Mouse (Mus musculus): ENCODE measurements at regions not wholly inside any gene's neighbourhood (a gene's known extent, or its start where the extent isn't known, plus 50 kb on each side); places are given as distances from the start of the nearest gene placed in this dataset.
"Not testable (repeated sequence)": the region's sequence is repeated elsewhere in the genome, so short reads cannot be mapped to it uniquely, and the experiment has no call there.

GRCm38 (mm10) chr5:96898120-96898672, 99.3 kb upstream of the Bmp2k start:
- 67% methylated on average over 8 of the region's 8 CpGs for WGBS
- H3K36me3 ChIP-seq (ENCODE audit: control insufficient read depth, insufficient read depth, low read length) = no peaks in the 10 kb centered on the region
- H3K9ac ChIP-seq (ENCODE audit: low read depth, low read length) = no peak overlapping the region
- peak; percentile 46 for DNase-seq (ENCODE audit: extremely low read depth, low read depth, low spot score)
- H3K27me3 ChIP-seq (ENCODE audit: control insufficient read depth, insufficient read depth, low read length) = no peaks in the 10 kb centered on the region
- no peak for TF ChIP-seq CTCF (IDR thresholded peaks at IDR 0.05; ENCODE audit: low read depth, low read length)
- TF ChIP-seq POLR2A (IDR thresholded peaks at IDR 0.05; ENCODE audit: extremely low read depth, insufficient read depth, low read length) = no peak
- H3K4me3 ChIP-seq (ENCODE audit: insufficient read depth, low read depth, low read length) = no peak overlapping the region
- H3K79me2 ChIP-seq (ENCODE audit: control insufficient read depth, insufficient read depth, low read length) = no peaks in the 10 kb centered on the region
- no peaks in the 10 kb centered on the region for H3K4me1 ChIP-seq (ENCODE audit: control insufficient read depth, insufficient read depth, low read length)
- no peak overlapping the region for H3K27ac ChIP-seq (replicated peaks; ENCODE audit: insufficient read depth, low read depth, low read length)

DNA sequence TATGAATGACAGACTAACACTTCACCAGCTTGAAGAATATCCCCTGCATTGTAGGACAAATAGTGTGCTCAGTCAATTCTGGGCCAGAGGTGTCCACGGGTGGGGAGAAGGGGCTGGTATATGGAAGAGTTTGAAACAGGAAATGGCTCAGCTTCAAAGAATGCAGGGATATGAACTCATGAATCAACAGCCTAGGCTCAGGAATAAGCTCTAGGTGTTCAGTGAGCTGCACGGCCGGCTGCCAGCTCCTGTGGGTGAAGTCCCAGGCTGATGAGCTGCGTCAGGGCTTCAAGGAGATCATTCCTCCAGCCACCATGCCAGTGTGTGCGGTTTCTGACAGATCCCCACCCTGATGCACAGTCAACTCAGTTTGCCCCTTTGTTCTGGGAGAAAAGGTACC, 98.8 kb upstream of the Bmp2k start:
- no peak overlapping the region for H3K27ac ChIP-seq (replicated peaks; ENCODE audit: insufficient read depth, low read depth, low read length)
- no peak overlapping the region for H3K4me3 ChIP-seq (ENCODE audit: insufficient read depth, low read depth, low read length)
- H3K9ac ChIP-seq (ENCODE audit: low read depth, low read length) = no peak overlapping the region
- no peak for DNase-seq (ENCODE audit: extremely low read depth, low read depth, low spot score)
- H3K36me3 ChIP-seq (ENCODE audit: control insufficient read depth, insufficient read depth, low read length) = no peaks in the 10 kb centered on the region
- H3K79me2 ChIP-seq (ENCODE audit: control insufficient read depth, insufficient read depth, low read length) = no peaks in the 10 kb centered on the region
- no peaks in the 10 kb centered on the region for H3K27me3 ChIP-seq (ENCODE audit: control insufficient read depth, insufficient read depth, low read length)
- no peaks in the 10 kb centered on the region for H3K4me1 ChIP-seq (ENCODE audit: control insufficient read depth, insufficient read depth, low read length)
- TF ChIP-seq CTCF (IDR thresholded peaks at IDR 0.05; ENCODE audit: low read depth, low read length) (no peak), POLR2A (IDR thresholded peaks at IDR 0.05; ENCODE audit: extremely low read depth, insufficient read depth, low read length) (no peak)
- WGBS = 90% methylated on average over 5 of the region's 5 CpGs

- H3K27me3 ChIP-seq (ENCODE audit: control insufficient read depth, insufficient read depth, low read length) = no peaks in the 10 kb centered on the region
- peak overlapping the region; percentile 7; the same call in 1 of the 2 replicates for H3K4me3 ChIP-seq (ENCODE audit: insufficient read depth, low read depth, low read length)
- no peak overlapping the region for H3K27ac ChIP-seq (replicated peaks; ENCODE audit: insufficient read depth, low read depth, low read length)
- 32% methylated on average over 17 of the region's 17 CpGs for WGBS
- TF ChIP-seq CTCF (IDR thresholded peaks at IDR 0.05; ENCODE audit: low read depth, low read length) (no peak), POLR2A (IDR thresholded peaks at IDR 0.05; ENCODE audit: extremely low read depth, insufficient read depth, low read length) (no peak)
- H3K36me3 ChIP-seq (ENCODE audit: control insufficient read depth, insufficient read depth, low read length) = no peaks in the 10 kb centered on the region
- no peaks in the 10 kb centered on the region; the same call in 1 of the 2 replicates for H3K4me1 ChIP-seq (ENCODE audit: control insufficient read depth, insufficient read depth, low read length)
- no peaks in the 10 kb centered on the region for H3K79me2 ChIP-seq (ENCODE audit: control insufficient read depth, insufficient read depth, low read length)
- peak overlapping the region; percentile 36 for H3K9ac ChIP-seq (ENCODE audit: low read depth, low read length)
- no peak for DNase-seq (ENCODE audit: extremely low read depth, low read depth, low spot score)
These were observed 91.8 kb upstream of the Bmp2k start for GRCm38 (mm10) chr5:96905572-96906271.

DNA sequence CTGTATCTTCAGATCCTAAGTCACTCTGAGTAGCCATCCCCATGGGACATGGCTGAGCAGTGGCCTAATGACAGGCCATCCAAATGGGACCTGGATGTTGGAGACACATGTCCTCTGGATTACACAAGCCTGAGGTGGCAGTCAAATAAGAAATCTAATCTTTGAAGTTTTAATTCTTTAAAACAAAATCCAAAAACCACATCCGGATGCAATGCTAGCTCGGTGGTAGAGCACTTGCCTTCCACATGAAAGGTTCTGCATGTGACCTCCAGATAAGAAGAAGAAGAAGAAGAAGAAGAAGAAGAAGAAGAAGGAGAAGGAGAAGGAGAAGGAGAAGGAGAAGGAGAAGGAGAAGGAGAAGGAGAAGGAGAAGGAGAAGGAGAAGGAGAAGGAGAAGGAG, 89.1 kb upstream of the Bmp2k start:
- not testable (repeated sequence) for H3K9ac ChIP-seq (ENCODE audit: low read depth, low read length); H3K27ac ChIP-seq (replicated peaks; ENCODE audit: insufficient read depth, low read depth, low read length); DNase-seq (ENCODE audit: extremely low read depth, low read depth, low spot score); H3K4me3 ChIP-seq (ENCODE audit: insufficient read depth, low read depth, low read length); H3K4me1 ChIP-seq (ENCODE audit: control insufficient read depth, insufficient read depth, low read length); H3K79me2 ChIP-seq (ENCODE audit: control insufficient read depth, insufficient read depth, low read length); H3K27me3 ChIP-seq (ENCODE audit: control insufficient read depth, insufficient read depth, low read length); H3K36me3 ChIP-seq (ENCODE audit: control insufficient read depth, insufficient read depth, low read length)
- 94% methylated on average over 2 of the region's 2 CpGs for WGBS

- Histone ChIP-seq H3K4me1 (ENCODE audit: control insufficient read depth, insufficient read depth, low read length) (peaks cover 4% of the 10 kb centered on the region; the same call in 1 of the 2 replicates), H3K9ac (ENCODE audit: low read depth, low read length) (no peak overlapping the region), H3K79me2 (ENCODE audit: control insufficient read depth, insufficient read depth, low read length) (no peaks in the 10 kb centered on the region), H3K4me3 (ENCODE audit: insufficient read depth, low read depth, low read length) (no peak overlapping the region), H3K36me3 (ENCODE audit: control insufficient read depth, insufficient read depth, low read length) (no peaks in the 10 kb centered on the region), H3K27ac (replicated peaks; ENCODE audit: insufficient read depth, low read depth, low read length) (no peak overlapping the region), H3K27me3 (ENCODE audit: control insufficient read depth, insufficient read depth, low read length) (no peaks in the 10 kb centered on the region)
- 87% methylated on average over 6 of the region's 6 CpGs for WGBS
- TF ChIP-seq CTCF (IDR thresholded peaks at IDR 0.05; ENCODE audit: low read depth, low read length) (no peak), POLR2A (IDR thresholded peaks at IDR 0.05; ENCODE audit: extremely low read depth, insufficient read depth, low read length) (no peak)
- DNase-seq (ENCODE audit: extremely low read depth, low read depth, low spot score) = no peak
These were observed 88.3 kb upstream of the Bmp2k start for GRCm38 (mm10) chr5:96909218-96909617.

DNA sequence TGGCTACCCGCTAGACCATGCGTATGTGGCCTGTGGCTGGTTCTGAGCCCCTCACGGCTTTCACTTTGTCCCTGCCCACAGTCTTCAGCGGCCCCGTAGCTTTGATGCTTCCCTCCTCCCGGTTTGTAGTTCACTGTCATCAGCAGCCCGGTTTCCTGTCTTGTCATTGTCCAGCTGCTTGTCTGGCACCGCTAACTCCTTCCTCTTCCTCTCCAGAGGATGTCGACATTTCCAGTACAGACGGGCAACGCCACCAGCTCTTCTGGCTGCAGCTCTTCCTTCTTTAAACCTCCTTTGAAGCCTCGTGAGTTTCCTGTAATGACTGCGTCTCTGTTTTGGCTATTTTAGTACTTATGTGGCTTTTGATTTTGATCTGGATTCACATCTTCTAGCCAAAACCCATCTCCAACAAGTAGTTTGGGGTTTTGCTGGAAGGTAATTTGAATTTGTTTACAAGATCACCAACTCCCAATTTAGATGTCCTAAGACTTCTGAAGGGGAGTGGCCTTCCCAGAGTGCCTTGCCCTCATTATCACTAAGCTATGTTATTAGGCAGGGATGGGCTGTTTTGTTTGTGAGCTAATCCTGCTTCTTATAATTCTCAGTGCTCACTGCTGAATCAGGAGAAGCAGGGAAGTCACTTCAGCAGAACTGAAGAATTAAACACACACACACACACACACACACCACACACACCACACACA, 85.8 kb upstream of the Bmp2k start:
- H3K4me3 ChIP-seq (ENCODE audit: insufficient read depth, low read depth, low read length) = no peak overlapping the region
- H3K4me1 ChIP-seq (ENCODE audit: control insufficient read depth, insufficient read depth, low read length) = peaks cover 4% of the 10 kb centered on the region; the same call in 1 of the 2 replicates
- no peaks in the 10 kb centered on the region for H3K36me3 ChIP-seq (ENCODE audit: control insufficient read depth, insufficient read depth, low read length)
- no peak overlapping the region for H3K9ac ChIP-seq (ENCODE audit: low read depth, low read length)
- no peaks in the 10 kb centered on the region for H3K79me2 ChIP-seq (ENCODE audit: control insufficient read depth, insufficient read depth, low read length)
- no peaks in the 10 kb centered on the region for H3K27me3 ChIP-seq (ENCODE audit: control insufficient read depth, insufficient read depth, low read length)
- WGBS = 60% methylated on average over 13 of the region's 13 CpGs
- DNase-seq (ENCODE audit: extremely low read depth, low read depth, low spot score) = peak; percentile 56
- no peak for TF ChIP-seq CTCF (IDR thresholded peaks at IDR 0.05; ENCODE audit: low read depth, low read length)
- no peak for TF ChIP-seq POLR2A (IDR thresholded peaks at IDR 0.05; ENCODE audit: extremely low read depth, insufficient read depth, low read length)
- H3K27ac ChIP-seq (replicated peaks; ENCODE audit: insufficient read depth, low read depth, low read length) = peak overlapping the region; percentile 69

Measured in liver, adult 2 months (tissue).